Mouse (Mus musculus) forebrain, embryonic 11.5 days (tissue): ENCODE data around the gene Gclc. TPM values are rescaled to one million over a fixed set of nuclear protein-coding genes. Genes with fewer than 3 reads are reported as not detected.

Experiments
- ATAC-seq: fragments of 200-750 bp; cut with Nextera tagmentation; replicated peaks from 2 replicates; pipeline ENCODE4 v1.8.0; 2017; ENCODE audit warnings: moderate TSS enrichment; ENCODE audit not compliant: low FRiP score
- DNase-seq: peaks from one replicate; pipeline ENCODE4 v3.0.0-alpha.2; 2017; ENCODE audit warnings: low spot score
- H3K27ac ChIP-seq: fragments of 300-500 bp; sonication (generic); 2 replicates; pipeline ENCODE4 v1.5.1; 2014; ENCODE audit warnings: low read depth, low read length
- H3K27me3 ChIP-seq: fragments of 300-500 bp; sonication (generic); 2 replicates; pipeline ENCODE4 v1.6.1; 2014; ENCODE audit warnings: mild to moderate bottlenecking, low read length, mixed read lengths; ENCODE audit not compliant: control insufficient read depth, insufficient read depth
- H3K36me3 ChIP-seq: fragments of 300-500 bp; sonication (generic); 2 replicates; pipeline ENCODE4 v1.6.1; 2014; ENCODE audit warnings: mild to moderate bottlenecking, low read length, moderate library complexity, mixed read lengths; ENCODE audit not compliant: control insufficient read depth, insufficient read depth
- H3K4me1 ChIP-seq: fragments of 300-500 bp; sonication (generic); replicated peaks from 2 replicates; pipeline ENCODE4 v1.6.1; 2014; ENCODE audit warnings: low read length, mixed read lengths; ENCODE audit not compliant: control insufficient read depth, insufficient read depth
- H3K4me2 ChIP-seq: fragments of 300-500 bp; sonication (generic); 2 replicates; pipeline ENCODE4 v1.6.1; 2014; ENCODE audit warnings: low read depth, mild to moderate bottlenecking, low read length, moderate library complexity, mixed read lengths; ENCODE audit not compliant: severe bottlenecking
- H3K4me3 ChIP-seq: fragments of 300-500 bp; sonication (generic); 2 replicates; pipeline ENCODE4 v1.5.1; 2014; ENCODE audit warnings: low read depth, low read length
- H3K9ac ChIP-seq: fragments of 300-500 bp; sonication (generic); 2 replicates; pipeline ENCODE4 v1.6.1; 2014; ENCODE audit warnings: low read length
- H3K9me3 ChIP-seq: fragments of 300-500 bp; sonication (generic); 2 replicates; pipeline ENCODE4 v1.6.1; 2016; ENCODE audit warnings: low read length, mixed read lengths; ENCODE audit not compliant: control insufficient read depth
- WGBS: fragments of 180-500 bp; shearing (Covaris S2); extraction: QIAGEN DNeasy Blood & Tissue Kit; methylation state at CpG from one replicate; pipeline ENCODE4 v1.1.7; 2014; 5-methylcytosine and 5-hydroxymethylcytosine counted together
- polyA plus RNA-seq: library from polyadenylated mRNA; unstranded; fragments of >200 nt; fragmentation: Nextera tagmentation; extraction: Ambion mirVana; gene quantifications from 2 replicates; pipeline ENCODE4 v1.2.1, GENCODE M21; 2014

Gene Gclc
- polyA plus RNA-seq, 1 experiment from 2014 or later, result 23.6 TPM

DNA sequence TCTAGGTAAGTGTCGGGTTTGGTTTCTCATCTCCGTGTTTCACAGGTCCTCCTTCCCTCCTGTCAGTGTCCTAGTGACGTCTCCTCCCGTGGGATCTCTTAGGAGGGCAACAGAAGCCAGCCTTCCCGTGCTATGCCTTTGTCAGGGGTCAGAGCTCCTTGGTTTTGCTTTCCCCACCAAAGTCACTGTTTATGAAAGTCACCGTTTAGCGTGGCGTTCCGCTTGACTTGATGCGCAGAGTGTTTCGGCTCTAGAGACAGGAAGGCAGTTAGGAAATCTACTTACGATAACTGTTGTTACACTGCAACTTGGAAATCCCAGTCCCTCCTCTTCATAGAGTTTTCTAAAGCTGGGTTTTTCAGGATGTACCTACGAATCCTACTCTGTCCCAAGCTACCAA is 28.7 kb downstream of the Gclc start:
- 93% methylated on average over 13 of the region's 13 CpGs for WGBS
- no peaks in the 10 kb centered on the region for H3K27me3 ChIP-seq

GRCm38 (mm10) chr9:77785466-77785865 is 31.1 kb downstream of the Gclc start:
- ATAC-seq (no peak), DNase-seq (no peak)
- Histone ChIP-seq H3K27me3 (no peaks in the 10 kb centered on the region), H3K4me3 (no peak overlapping the region), H3K9me3 (no peaks in the 10 kb centered on the region), H3K27ac (no peak overlapping the region), H3K4me1 (no peaks in the 10 kb centered on the region), H3K9ac (no peak overlapping the region), H3K36me3 (peaks cover 6% of the 10 kb centered on the region; the same call in 1 of the 2 replicates), H3K4me2 (no peak overlapping the region)
- 95% methylated on average over 8 of the region's 8 CpGs for WGBS

More for the DNA sequence above, 28.7 kb downstream of the Gclc start:
- no peak for ATAC-seq
- no peaks in the 10 kb centered on the region for H3K9me3 ChIP-seq
- H3K4me3 ChIP-seq, result no peak overlapping the region
- no peak for DNase-seq
- H3K27ac ChIP-seq, result no peak overlapping the region
- H3K4me1 ChIP-seq, result no peaks in the 10 kb centered on the region
- H3K4me2 ChIP-seq, result no peak overlapping the region
- no peak overlapping the region for H3K9ac ChIP-seq
- peaks cover under 1% of the 10 kb centered on the region; the same call in 1 of the 2 replicates for H3K36me3 ChIP-seq

- H3K9ac ChIP-seq, result no peak overlapping the region
- H3K4me3 ChIP-seq, result no peak overlapping the region
- H3K27me3 ChIP-seq, result no peaks in the 10 kb centered on the region
- H3K27ac ChIP-seq, result no peak overlapping the region
- peaks cover 6% of the 10 kb centered on the region; the same call in 1 of the 2 replicates for H3K36me3 ChIP-seq
- ATAC-seq (no peak), DNase-seq (no peak)
- no peaks in the 10 kb centered on the region for H3K9me3 ChIP-seq
- H3K4me1 ChIP-seq, result no peaks in the 10 kb centered on the region
- no peak overlapping the region for H3K4me2 ChIP-seq
- 95% methylated on average over 7 of the region's 7 CpGs for WGBS
Observed at GRCm38 (mm10) chr9:77787936-77788335, 33.6 kb downstream of the Gclc start.

- WGBS, result 92% methylated on average over 12 of the region's 12 CpGs
- ATAC-seq (no peak), DNase-seq (no peak)
Observed at GRCm38 (mm10) chr9:77789615-77790348, 35.4 kb downstream of the Gclc start.

DNA sequence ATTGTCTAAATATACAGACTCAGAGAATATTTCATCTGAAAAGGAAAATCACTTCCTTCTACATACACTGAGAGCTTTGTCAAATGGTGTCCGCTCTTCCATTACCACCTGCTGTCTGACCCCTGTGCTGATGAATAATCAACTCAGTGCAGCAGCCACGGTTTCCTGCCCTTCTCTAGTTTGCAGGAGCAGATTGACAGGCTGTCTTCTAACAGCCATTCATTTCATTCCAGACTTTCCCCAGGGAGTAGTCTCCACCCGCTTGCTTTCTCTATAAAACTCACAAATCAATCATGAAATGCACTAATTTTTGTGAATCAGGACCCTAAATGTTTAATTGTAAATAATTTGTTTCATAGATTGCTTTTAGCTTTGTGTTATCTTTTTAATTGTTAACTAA is 39.5 kb downstream of the Gclc start:
- ATAC-seq (no peak), DNase-seq (no peak)
- Histone ChIP-seq H3K4me2 (no peak overlapping the region), H3K36me3 (peaks cover 5% of the 10 kb centered on the region; the same call in 1 of the 2 replicates), H3K9me3 (peaks cover 2% of the 10 kb centered on the region; the same call in 1 of the 2 replicates), H3K4me3 (no peak overlapping the region), H3K27ac (no peak overlapping the region), H3K4me1 (no peaks in the 10 kb centered on the region), H3K9ac (no peak overlapping the region), H3K27me3 (no peaks in the 10 kb centered on the region)
- WGBS, result 58% methylated on average over 3 of the region's 3 CpGs

More at GRCm38 (mm10) chr9:77789615-77790348, 35.4 kb downstream of the Gclc start:
- H3K27ac ChIP-seq, result no peak overlapping the region
- no peaks in the 10 kb centered on the region for H3K27me3 ChIP-seq
- peaks cover 9% of the 10 kb centered on the region; the same call in 1 of the 2 replicates for H3K36me3 ChIP-seq
- H3K4me3 ChIP-seq, result no peak overlapping the region
- H3K9ac ChIP-seq, result no peak overlapping the region
- peaks cover 2% of the 10 kb centered on the region; the same call in 1 of the 2 replicates for H3K9me3 ChIP-seq
- no peaks in the 10 kb centered on the region for H3K4me1 ChIP-seq
- no peak overlapping the region for H3K4me2 ChIP-seq

DNA sequence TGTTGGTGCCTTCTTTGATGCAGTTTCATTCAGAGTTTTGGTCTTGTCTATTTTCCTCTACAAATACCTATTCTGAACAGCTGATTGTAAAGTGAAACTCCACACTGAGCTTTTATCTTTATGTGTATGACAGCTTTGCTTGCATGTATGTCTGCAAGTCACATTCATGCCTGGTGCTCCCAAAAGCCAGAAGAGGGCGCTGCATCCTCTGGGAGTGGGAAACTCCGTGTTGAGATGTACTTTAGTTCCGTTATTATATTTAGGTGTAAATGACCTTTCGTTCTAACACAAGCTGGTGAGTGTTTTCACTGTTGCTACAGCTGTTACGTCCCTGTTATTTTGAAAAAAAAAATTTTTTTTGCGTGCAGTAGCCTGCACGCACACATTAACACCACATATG is 48.1 kb downstream of the Gclc start:
- Histone ChIP-seq H3K9ac (no peak overlapping the region), H3K4me3 (no peak overlapping the region), H3K27ac (no peak overlapping the region), H3K36me3 (no peaks in the 10 kb centered on the region), H3K4me2 (no peak overlapping the region), H3K4me1 (no peaks in the 10 kb centered on the region; the same call in 1 of the 2 replicates), H3K27me3 (no peaks in the 10 kb centered on the region), H3K9me3 (no peaks in the 10 kb centered on the region)
- no peak for ATAC-seq
- WGBS, result 59% methylated on average over 7 of the region's 7 CpGs
- peak; percentile 57 for DNase-seq

DNA sequence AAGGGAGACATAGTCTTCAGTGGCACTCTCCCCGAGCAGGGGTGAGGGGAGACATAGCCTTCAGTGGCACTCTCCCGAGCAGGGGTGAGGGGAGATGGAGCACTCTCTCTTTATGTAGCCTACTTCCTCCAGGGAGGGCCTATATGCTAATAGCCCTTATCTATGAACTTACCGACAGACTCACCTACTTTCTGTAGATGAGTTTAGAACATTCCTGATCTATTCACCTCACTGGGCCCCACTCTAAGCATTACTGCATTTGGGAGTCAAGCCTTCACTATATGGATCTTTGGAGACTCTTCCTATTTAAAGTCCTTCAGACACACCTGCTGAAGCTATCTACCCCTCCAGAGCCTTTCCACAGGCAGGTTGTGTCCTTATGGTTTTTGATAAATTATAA is 52.1 kb downstream of the Gclc start:
- DNase-seq, result no peak
- Histone ChIP-seq H3K9ac (peak overlapping the region; percentile 13; the same call in 1 of the 2 replicates), H3K27me3 (no peaks in the 10 kb centered on the region), H3K27ac (no peak overlapping the region), H3K36me3 (no peaks in the 10 kb centered on the region), H3K4me3 (no peak overlapping the region), H3K4me2 (peak overlapping the region; percentile 19; the same call in 1 of the 2 replicates), H3K4me1 (no peaks in the 10 kb centered on the region; the same call in 1 of the 2 replicates), H3K9me3 (no peaks in the 10 kb centered on the region)
- 47% methylated on average over 3 of the region's 3 CpGs for WGBS
- peak; percentile 47 for ATAC-seq

DNA sequence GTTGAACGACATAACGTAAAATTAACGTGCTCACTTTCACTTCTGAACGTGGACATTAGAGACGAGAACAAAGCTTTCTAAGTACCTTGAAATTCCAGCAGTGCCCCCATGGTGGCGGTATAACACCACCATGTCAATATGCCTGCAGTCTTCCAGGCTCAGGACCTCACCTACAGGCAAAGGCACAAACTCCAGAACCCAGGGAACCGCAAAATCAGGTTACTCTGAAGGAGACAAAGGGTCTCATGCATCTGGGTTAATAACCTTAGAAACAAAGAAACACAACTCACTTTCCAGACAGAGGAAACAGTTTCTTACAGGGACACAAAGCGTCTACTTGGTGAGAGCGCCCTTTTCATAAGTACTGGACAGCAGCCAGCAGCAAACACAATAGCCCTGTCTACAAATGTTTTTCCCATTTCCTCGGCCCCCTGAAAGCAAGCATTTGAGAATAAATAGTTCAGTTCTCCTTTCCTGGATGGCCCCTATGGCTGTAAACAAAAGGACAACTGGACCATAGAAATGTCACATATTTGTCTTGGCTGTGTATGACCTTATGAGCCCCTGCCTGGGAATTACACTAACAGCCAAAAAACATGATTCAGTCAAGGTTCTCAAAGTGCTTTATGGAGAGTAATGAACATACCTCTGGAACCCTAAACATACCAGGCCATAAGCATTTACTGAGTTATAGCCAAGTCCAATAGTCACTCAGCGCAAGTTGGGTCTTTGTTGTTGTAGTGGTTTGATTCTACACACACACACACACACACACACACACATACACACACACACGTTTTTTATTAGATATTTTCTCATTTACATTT is 52.7 kb downstream of the Gclc start:
- Histone ChIP-seq H3K4me3 (no peak overlapping the region), H3K4me2 (peak overlapping the region; percentile 19; the same call in 1 of the 2 replicates), H3K9ac (peak overlapping the region; percentile 13; the same call in 1 of the 2 replicates), H3K27ac (no peak overlapping the region), H3K9me3 (no peaks in the 10 kb centered on the region), H3K27me3 (no peaks in the 10 kb centered on the region), H3K36me3 (no peaks in the 10 kb centered on the region), H3K4me1 (no peaks in the 10 kb centered on the region; the same call in 1 of the 2 replicates)
- peak; percentile 91 for ATAC-seq
- WGBS, result 22% methylated on average over 12 of the region's 12 CpGs
- peak; percentile 90 for DNase-seq
